Mouse (Mus musculus): ENCODE results near the gene Mrpl40. TPM values are rescaled to one million over a fixed set of nuclear protein-coding genes. Genes with fewer than 3 reads are reported as not detected.
"Not testable (repeated sequence)": the region's sequence is repeated elsewhere in the genome, so short reads cannot be mapped to it uniquely, and the experiment has no call there.

Gene Mrpl40
- 10 to 100 TPM; 45.8 to 47.6 TPM for total RNA-seq (2021)
- long read RNA-seq, experiment 1, transcript Mrpl40-201 (4 exons, 1,280 nt) = major isoform, 47 of 53 reads
- long read RNA-seq, experiment 1, partial matches to known transcripts = 1 of 53 reads
- long read RNA-seq, experiment 1, other reads (novel, unspliced or antisense) = 1 of 53 reads
- long read RNA-seq, experiment 2, transcript Mrpl40-202 (4 exons, 778 nt) = minor isoform, 7 of 65 reads
- long read RNA-seq, experiment 2, transcript Mrpl40-201 (4 exons, 1,280 nt) = major isoform, 52 of 65 reads
- long read RNA-seq, experiment 2, partial matches to known transcripts = 0 of 65 reads
- long read RNA-seq, experiment 2, other reads (novel, unspliced or antisense) = 5 of 65 reads

- peak; percentile 96 for DNase-seq (ENCODE audit: low spot score in 2 of 2)
Measured at GRCm38 (mm10) chr16:18876442-18877308, at the start of gene Mrpl40, which contains the start of gene Hira. TSS of gene Mrpl40 (minus strand) at chr16:18876862. TSS of gene Hira (plus strand) at chr16:18877037.

GRCm38 (mm10) chr16:18921771-18922170 is 45.1 kb upstream of the Mrpl40 start:
- no peak for DNase-seq (ENCODE audit: low spot score in 2 of 2)

- no peak for DNase-seq (ENCODE audit: low spot score in 2 of 2)
Measured at GRCm38 (mm10) chr16:18916064-18916463, 39.4 kb upstream of the Mrpl40 start.

DNA sequence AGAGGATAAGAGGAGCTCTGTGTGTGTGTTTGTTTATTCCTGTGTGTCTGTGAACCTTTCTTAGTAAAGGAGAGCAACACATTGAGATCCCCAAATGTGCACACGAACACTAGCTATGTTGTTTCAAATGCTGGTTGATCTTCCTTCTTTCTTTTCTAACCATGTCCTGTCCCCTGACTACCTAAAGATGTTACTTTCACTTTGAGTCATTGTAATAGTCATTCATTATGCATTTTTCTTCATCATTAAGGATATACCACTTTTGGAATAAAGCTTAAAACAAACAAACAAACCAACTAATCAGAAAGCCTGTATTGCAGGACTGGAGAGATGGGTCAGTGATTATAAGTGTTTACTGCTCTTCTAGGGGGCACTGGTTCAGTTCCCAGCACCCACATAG is 29.0 kb upstream of the Mrpl40 start:
- DNase-seq (ENCODE audit: low spot score in 2 of 2) = no peak

- peak in 1 of 2 experiments; percentile 27 for DNase-seq (ENCODE audit: low spot score in 2 of 2)
Measured at GRCm38 (mm10) chr16:18896429-18896828, 19.8 kb upstream of the Mrpl40 start.

DNA sequence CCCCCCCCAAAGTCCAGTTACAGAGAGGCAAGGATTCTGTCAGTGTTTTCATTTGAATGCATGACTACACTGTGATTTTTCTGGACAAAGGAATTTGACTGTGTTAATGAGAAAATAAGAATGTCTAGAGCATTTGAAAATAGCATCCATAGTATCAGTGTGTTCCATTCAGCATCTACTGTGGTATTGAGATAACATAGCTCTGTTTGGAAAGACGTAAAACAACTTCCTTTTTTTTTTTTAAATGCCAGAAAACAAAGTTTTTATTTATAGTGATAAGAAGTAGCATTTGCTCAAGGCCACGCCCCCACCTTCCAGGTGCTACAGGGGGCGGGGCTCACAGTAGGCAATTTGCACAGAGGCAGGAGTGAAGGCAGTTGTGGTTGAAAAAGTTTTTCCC is 18.6 kb upstream of the Mrpl40 start:
- DNase-seq (ENCODE audit: low spot score in 2 of 2) = no peak

DNA sequence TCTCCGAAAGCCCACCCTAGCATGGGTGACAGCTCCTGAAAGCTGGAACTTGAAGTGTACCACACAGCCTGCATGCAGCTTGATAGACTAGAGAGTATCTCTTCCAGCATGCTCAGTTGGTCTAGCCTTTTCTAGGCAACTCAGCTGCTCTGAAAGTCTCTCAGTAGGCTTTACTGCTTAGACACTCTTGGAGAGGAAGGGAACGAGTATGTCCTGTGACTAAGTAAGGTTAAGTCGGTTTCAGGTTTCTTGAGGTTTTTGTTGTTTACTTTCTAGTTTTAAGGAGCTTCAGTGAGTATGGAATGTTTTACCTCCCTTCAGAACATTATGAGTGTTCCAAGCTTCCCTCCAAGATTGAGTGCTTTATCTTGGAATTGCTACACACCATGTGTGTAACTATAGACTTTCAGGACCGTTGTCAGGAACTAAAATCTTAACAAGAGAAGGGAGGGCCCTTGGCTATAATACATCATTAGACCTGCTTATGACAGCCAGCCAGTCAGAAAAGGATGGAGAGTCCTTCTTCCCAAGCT is 17.2 kb upstream of the Mrpl40 start:
- DNase-seq (ENCODE audit: low spot score in 2 of 2) = no peak

DNA sequence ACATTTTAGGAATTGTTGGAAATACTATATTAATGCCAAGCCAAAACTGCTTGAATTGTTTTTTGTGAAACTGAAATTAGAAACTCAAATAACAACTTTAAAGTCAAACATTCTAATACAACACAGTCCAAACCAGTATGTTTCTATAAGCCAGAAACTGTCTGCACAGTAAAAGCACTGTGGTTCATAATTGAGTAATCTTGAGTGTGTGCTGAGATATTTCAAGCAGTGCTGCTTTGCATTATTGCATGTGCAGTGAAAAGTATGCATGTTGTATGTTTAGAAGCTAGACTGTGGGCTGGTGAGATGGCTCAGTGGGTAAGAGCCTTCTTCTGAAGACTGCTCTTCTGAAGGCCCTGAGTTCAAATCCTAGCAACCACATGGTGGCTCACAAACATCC is 7.4 kb upstream of the Mrpl40 start:
- DNase-seq (ENCODE audit: low spot score in 2 of 2) = no peak

DNA sequence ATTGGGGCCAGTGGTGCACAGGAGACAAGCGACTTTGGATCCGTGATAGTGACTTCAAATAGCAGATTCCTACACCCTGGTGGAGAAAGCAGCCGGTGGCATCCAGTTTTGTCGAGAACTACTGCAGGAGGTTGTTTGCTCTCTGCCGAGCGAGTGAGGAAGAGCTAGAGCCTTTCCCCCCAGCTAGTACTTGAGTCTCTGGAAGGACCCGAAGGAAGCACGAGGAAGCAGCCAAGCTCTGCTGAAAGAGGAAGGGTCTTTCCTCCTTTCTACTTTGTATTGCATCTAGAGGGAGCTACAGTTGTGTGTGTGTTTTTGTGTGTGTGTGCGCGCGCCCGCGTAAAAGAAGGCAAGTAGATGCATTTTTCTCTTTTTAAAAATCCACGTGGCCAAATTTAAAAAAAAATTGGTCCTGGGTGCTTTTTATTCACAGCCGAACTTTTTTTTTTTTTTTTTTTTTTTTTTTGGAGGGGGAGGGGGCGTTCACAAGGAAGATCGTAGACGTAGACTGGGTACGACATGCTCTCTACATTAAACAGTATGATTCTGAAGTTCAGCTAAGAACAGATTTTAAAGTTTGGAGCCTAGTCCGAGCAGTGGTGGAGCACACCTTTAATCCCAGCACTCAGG is 1.5 kb upstream of the Mrpl40 start:
- DNase-seq (ENCODE audit: low spot score in 2 of 2) = no peak

- peak; percentile 25 to 60 for DNase-seq (ENCODE audit: low spot score in 2 of 2)
Measured at GRCm38 (mm10) chr16:18877386-18878090, 876 bp upstream of the Mrpl40 start.

GRCm38 (mm10) chr16:18876091-18876441 is 596 bp downstream of the Mrpl40 start:
- no peak for DNase-seq (ENCODE audit: low spot score in 2 of 2)

- DNase-seq (ENCODE audit: low spot score in 2 of 2) = not testable (repeated sequence)
Measured at GRCm38 (mm10) chr16:18870495-18870894, 6.2 kb downstream of the Mrpl40 start.

DNA sequence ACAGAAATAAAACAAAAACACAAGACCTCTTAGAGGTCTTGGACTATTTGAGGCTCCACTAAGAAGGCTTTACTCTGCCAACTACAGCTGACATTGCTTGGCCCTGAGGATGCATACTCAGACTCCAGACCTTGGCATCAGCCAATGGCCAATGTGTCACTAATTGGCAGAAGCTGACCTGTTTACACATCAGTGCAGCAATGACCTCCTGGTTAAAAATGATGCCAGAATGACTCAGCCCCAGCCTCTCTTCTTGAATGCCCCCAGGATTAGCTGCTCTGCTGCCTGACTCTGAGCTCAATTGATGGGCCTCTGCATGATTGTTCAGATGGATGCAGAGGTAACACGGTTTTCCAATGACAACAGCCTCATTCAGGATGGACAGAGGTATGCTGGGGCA is 16.5 kb downstream of the Mrpl40 start:
- DNase-seq (ENCODE audit: low spot score in 2 of 2) = peak in 1 of 2 experiments; percentile 18

GRCm38 (mm10) chr16:18858551-18858950 is 18.1 kb downstream of the Mrpl40 start:
- no peak for DNase-seq (ENCODE audit: low spot score in 2 of 2)

DNA sequence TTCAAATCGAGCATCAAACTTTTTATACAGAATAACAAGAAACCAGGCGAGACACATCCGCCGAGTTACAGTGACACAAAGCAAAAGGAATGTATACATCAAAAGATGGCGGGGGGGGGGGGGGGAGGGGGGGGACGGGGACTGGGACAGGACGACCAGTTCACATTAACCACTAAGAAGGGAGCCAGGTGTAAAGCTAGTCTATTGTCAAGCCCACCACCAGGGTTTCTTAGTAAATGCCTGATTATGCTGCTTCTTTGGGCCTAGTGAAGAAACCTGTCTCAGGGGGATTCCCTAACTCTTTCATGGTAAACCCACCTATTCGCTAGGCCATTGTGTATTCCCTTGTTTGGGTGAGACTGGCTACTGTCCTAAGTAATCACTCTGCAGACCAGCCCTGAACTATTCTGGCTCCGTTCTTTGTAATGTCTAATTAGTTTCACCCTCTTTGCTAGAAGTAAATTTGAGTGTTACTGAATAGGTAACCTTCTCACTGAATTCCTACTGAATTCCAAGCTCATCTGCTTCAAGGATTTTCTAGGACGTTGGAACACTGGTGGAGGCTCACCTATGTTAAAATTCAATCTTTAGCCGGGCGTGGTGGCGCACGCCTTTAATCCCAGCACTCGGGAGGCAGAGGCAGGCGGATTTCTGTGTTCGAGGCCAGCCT is 27.0 kb downstream of the Mrpl40 start:
- not testable (repeated sequence) for DNase-seq (ENCODE audit: low spot score in 2 of 2)

GRCm38 (mm10) chr16:18846301-18846820 is 30.3 kb downstream of the Mrpl40 start:
- no peak for DNase-seq (ENCODE audit: low spot score in 2 of 2)

GRCm38 (mm10) chr16:18838346-18838745 is 38.3 kb downstream of the Mrpl40 start:
- DNase-seq (ENCODE audit: low spot score in 2 of 2) = no peak

DNA sequence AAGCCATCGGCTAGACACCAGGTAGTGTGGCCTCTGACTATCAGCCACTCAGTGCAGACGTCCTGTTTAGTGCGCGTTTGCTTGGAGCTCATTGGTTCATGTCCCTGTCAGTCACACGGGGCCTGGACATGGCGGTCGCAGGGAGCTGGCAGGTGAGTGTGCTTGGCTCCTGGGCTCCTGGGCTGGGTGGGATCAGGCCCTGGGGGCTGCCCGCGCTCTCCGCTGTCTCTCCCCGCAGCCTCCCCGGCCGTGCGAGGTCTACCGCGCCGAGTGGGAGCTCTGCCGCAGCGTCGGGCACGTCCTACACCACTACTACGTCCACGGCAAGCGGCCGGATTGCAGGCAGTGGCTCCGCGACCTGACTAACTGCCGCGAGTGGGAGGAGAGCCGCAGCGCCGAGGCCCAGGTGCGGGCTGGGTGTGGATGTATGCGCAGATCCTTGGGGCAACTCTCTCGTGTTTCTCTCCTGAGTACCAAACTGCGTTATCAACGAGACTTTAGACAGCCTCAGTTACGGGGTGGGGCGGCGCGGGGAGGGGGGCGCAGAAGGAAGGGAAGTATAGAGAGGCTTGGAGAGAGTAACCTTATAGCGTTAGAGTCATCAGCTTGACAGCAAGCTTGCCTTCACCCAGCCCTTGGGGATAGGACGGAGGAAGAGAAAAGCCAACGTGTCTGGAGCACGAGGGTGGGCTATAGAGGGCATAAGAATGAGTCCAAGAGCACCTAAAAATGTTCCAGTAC is 40.0 kb downstream of the Mrpl40 start, which contains the start of the genes 2510002D24Rik and Gm28539:
TSS of gene 2510002D24Rik (plus strand) at position 111 of the 741 bp plus-strand sequence.
TSS of gene Gm28539 (plus strand) at position 117 of the 741 bp plus-strand sequence.
- DNase-seq (ENCODE audit: low spot score in 2 of 2) = peak; percentile 74 to 92

DNA sequence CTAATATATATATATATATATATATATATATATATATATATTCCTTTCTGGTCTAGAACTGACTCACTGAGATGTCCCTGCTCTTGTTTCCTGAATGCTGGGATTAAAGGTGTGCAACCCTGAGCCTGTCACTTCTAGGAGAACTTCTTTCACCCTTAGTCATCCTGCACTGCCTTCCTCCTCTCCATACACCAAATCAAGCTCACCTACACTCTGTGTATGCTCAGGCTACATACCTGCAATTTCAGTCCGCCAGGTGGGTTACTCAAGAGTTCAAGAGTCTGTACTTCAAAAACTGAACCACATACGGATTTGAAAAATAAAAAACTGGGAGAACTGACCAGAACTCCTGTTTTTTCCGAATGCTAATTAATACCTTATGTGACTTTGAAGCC is 40.6 kb downstream of the Mrpl40 start:
- DNase-seq (ENCODE audit: low spot score in 2 of 2) = no peak
